Mouse (Mus musculus) ES-E14 (cell line): Measurements from ENCODE around the gene Zcchc9. TPM values are rescaled to one million over a fixed set of nuclear protein-coding genes. Genes with fewer than 3 reads are reported as not detected.

Source experiments
- DNase-seq: peaks from one replicate; pipeline ENCODE4 v3.0.0-alpha.2; 2013; ENCODE audit warnings: low read depth, low spot score
- H3K27ac ChIP-seq: 2 replicates; pipeline ENCODE4 v1.5.1; 2012; ENCODE audit warnings: low read depth, mild to moderate bottlenecking, low read length, moderate library complexity, mixed read lengths; ENCODE audit not compliant: poor library complexity, insufficient read depth, severe bottlenecking
- H3K36me3 ChIP-seq: 2 replicates; pipeline ENCODE4 v1.6.1; 2012; ENCODE audit warnings: mild to moderate bottlenecking, low read length, moderate library complexity, mixed read lengths; ENCODE audit not compliant: control insufficient read depth, poor library complexity, insufficient read depth, severe bottlenecking
- H3K4me1 ChIP-seq, 2 experiments: fragments of 150-350 bp in 1 of 2; sonication (generic) in 1 of 2; 2 replicates each; pipeline ENCODE4 v1.6.1; 2012; ENCODE audit warnings: low read length in 2 of 2, mild to moderate bottlenecking in 1 of 2, mixed read lengths in 1 of 2; ENCODE audit not compliant: control insufficient read depth in 2 of 2, insufficient read depth in 2 of 2, poor library complexity in 1 of 2
- H3K4me3 ChIP-seq, 2 experiments: fragments of 150-350 bp in 1 of 2; sonication (generic) in 1 of 2; 2 replicates each; pipeline ENCODE4 v1.5.1; 2012; ENCODE audit warnings: low read length in 2 of 2, low read depth in 1 of 2, mild to moderate bottlenecking in 1 of 2, mixed read lengths in 1 of 2; ENCODE audit not compliant: insufficient read depth in 1 of 2, poor library complexity in 1 of 2, severe bottlenecking in 1 of 2
- H3K9ac ChIP-seq: 2 replicates; pipeline ENCODE4 v1.6.1; 2012; ENCODE audit warnings: low read depth, mild to moderate bottlenecking, low read length, mixed read lengths; ENCODE audit not compliant: poor library complexity, insufficient read depth, severe bottlenecking
- H3K9me3 ChIP-seq: fragments of 150-350 bp; sonication (generic); 2 replicates; pipeline ENCODE4 v1.6.1; 2012; ENCODE audit warnings: low read depth, mild to moderate bottlenecking, low read length; ENCODE audit not compliant: control insufficient read depth, insufficient read depth
- CHD2 ChIP-seq: IDR thresholded peaks from 2 replicates; pipeline ENCODE4 v1.6.1; 2014; ENCODE audit warnings: mild to moderate bottlenecking, low read depth, low read length, inconsistent platforms
- HCFC1 ChIP-seq: IDR thresholded peaks from 2 replicates; pipeline ENCODE4 v1.6.1; 2012; ENCODE audit warnings: low read length, inconsistent platforms, borderline replicate concordance; ENCODE audit not compliant: insufficient read depth
- MAFK ChIP-seq: IDR thresholded peaks from 2 replicates; pipeline ENCODE4 v1.6.1; 2014; ENCODE audit warnings: mild to moderate bottlenecking, low read depth, low read length, inconsistent platforms; ENCODE audit not compliant: insufficient read depth
- ZC3H11A ChIP-seq: IDR thresholded peaks from 2 replicates; pipeline ENCODE4 v1.6.1; 2012; ENCODE audit warnings: low read depth, mild to moderate bottlenecking, inconsistent platforms, low read length, borderline replicate concordance
- ZNF384 ChIP-seq: IDR thresholded peaks from 2 replicates; pipeline ENCODE4 v1.6.1; 2012; ENCODE audit warnings: low read depth, low read length, inconsistent platforms
- in situ Hi-C, 2 experiments: fragments of 600-800 bp; cut with MboI; formaldehyde crosslinking; loops; one replicate each; pipeline ENCODE4 v1.15.1; 2025; ENCODE audit warnings: low sequenced_read_pairs in 2 of 2, inconsistent platforms in 1 of 2; ENCODE audit not compliant: unreplicated experiment in 2 of 2
- total RNA-seq: library from RNA; depleted of rRNA; stranded (reverse); fragments of 300-350 nt; gene quantifications from 2 replicates; pipeline ENCODE4 v1.2.3, GENCODE M21; 2012

Zcchc9 gene
- total RNA-seq, 1 experiment = 20.0 TPM

DNA sequence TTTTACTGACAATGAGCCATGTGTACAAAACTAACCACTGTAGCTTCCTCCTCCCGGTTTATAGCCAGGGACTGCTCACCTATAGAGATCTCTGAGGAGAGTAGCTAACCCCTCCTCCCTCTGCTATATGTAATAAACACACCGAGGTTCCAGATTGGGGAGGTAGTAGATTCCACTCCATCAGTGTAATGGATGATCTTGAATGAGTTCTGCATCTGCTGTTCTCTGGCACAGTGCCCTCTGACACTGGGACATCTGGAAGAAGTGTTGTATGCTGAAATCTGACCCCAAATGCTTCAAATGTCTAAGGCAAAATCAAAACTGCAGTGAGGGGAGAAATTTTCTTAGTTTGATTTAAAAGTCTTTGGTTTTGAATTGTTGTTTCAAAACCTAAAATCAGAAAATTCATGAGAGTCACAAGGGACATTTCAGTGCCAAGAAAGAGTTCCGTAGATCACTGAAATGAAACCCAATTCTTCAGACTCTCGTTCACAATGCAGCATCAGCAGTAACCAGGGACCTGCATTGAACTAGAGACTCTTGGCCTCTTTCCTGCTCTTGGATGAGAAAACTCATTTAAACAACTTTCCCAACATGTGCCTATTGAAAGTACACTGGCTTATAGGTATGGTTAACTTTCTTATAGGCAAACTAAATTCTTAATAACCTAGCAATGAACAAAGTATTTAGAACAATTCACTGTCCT is 17.5 kb upstream of the Zcchc9 start:
- Histone ChIP-seq H3K4me3 (no peak overlapping the region), H3K9me3 (no peaks in the 10 kb centered on the region), H3K36me3 (no peaks in the 10 kb centered on the region), H3K27ac (no peak overlapping the region), H3K4me1 (no peaks in the 10 kb centered on the region), H3K9ac (no peak overlapping the region)
- DNase-seq = no peak
- in situ Hi-C loops = no loop called here
- TF ChIP-seq ZC3H11A (no peak), ZNF384 (no peak), MAFK (no peak), HCFC1 (no peak)

DNA sequence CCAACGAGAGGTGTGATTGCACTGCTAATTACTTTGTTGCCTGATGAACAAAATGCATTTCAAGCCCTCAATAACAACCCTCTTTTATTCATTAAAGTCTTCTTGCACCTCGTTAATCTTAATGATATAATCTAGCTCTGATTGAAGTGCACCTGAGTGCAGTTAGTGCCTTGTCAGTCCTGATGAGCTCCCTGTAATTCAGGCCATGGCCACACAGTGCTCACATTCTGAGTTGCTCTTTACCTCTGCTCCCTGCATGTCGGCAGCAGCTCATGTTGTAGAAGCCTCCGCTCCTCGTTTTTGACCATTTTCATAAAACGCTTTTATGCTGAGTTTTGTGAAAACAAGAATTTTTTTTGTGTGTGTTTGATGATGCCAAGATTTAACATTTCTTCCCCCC is 16.2 kb upstream of the Zcchc9 start:
- no peak for DNase-seq
- Histone ChIP-seq H3K4me3 (no peak overlapping the region), H3K27ac (no peak overlapping the region), H3K9me3 (no peaks in the 10 kb centered on the region), H3K4me1 (no peaks in the 10 kb centered on the region), H3K36me3 (no peaks in the 10 kb centered on the region), H3K9ac (no peak overlapping the region)
- TF ChIP-seq HCFC1 (no peak), ZC3H11A (no peak), CHD2 (no peak), ZNF384 (no peak), MAFK (no peak)
- in situ Hi-C loops = no loop called here

DNA sequence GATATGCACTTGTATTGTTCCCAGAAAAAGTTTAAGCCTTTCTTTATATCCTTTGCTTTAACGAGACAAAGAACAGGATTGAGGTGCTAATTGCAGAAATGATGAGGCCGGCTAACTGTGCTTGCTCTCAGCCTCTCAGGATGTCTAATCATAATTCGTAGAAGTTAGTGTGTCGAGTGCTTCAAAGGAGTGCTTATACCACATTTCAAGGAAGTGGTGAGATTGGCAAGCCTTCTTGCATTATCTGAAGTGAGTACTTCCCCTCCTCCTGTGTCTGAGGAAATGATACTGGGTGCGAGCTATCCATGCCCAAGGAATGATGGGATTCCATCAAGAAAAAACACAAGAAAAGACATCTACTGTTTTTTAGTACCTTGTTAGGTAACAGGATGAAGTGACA is 7.2 kb upstream of the Zcchc9 start:
- no peak overlapping the region for H3K27ac ChIP-seq
- H3K36me3 ChIP-seq = no peaks in the 10 kb centered on the region
- H3K9ac ChIP-seq = no peak overlapping the region
- in situ Hi-C loops = no loop called here
- peaks cover 0 to 2% of the 10 kb centered on the region in 2 experiments; a peak in 2 of 4 replicates for H3K4me1 ChIP-seq
- peak; percentile 16 for DNase-seq
- H3K4me3 ChIP-seq = peak overlapping the region in 1 of 2 experiments; percentile 31; a peak in 2 of 4 replicates
- no peak for TF ChIP-seq CHD2
- TF ChIP-seq HCFC1 = no peak
- TF ChIP-seq ZC3H11A = no peak
- TF ChIP-seq MAFK = no peak
- TF ChIP-seq ZNF384 = no peak
- no peaks in the 10 kb centered on the region for H3K9me3 ChIP-seq

DNA sequence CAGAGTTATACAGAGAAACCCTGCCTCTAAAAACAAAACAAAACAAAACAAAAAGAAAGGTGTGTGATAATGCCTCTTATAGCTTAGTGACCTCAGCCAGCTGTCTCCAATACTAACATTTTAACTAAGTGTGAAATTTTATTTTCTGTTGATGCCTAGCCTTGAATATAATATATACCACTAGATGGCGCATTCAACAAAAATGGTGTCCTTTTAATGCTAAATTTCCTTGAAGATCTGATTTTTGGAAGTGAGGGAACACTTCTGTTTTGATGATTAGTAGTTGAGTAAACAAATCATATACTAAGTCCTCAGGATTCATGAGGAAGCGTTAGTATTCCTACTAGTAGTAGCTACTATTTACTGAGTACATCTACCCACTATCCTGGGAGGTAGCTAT is 2.0 kb upstream of the Zcchc9 start:
- DNase-seq = no peak
- TF ChIP-seq ZNF384 = no peak
- TF ChIP-seq HCFC1 = no peak
- TF ChIP-seq CHD2 = no peak
- TF ChIP-seq ZC3H11A = no peak
- Histone ChIP-seq H3K4me3 (no peak overlapping the region), H3K9me3 (no peaks in the 10 kb centered on the region), H3K9ac (no peak overlapping the region), H3K4me1 (peaks cover 0 to 2% of the 10 kb centered on the region in 2 experiments; a peak in 1 of 4 replicates), H3K36me3 (peaks cover 6% of the 10 kb centered on the region), H3K27ac (no peak overlapping the region)
- in situ Hi-C loops = no loop called here
